ENCODE assay signal across 20 mouse cellular contexts in the genomic region with DNA sequence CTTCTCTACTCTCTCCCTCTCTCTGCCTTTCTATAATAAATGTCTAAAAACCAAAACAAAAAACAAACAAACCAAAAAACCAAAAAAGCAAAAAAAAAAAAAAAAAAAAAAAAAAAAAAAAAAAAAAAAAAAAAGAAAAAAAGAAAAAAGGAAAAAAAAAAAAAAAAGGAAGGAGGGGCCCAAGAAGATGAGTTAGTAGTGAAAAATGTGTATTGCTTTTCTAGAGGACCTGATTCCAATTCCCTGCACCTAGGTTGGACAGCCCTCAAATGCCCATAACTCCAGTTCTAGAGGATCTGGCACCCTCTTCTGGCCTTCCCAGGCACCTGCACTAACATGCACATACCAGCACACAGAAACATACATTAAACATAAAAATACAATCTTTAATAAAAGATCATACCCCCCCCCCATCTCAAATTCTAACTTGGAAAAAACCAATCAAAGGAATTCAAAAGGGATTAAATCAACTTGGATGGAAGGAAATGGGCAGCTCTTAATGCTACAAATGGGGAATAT.
"Had no signal": no experiment of that assay in that cellular context is flagged by ENCODE, and none has a peak within 500 bp of the region (broad histone marks: within the 10 kb centered on the region; RNA-seq: fewer than 3 reads in every experiment).

No protein-coding gene starts in this region.

- H3K36me3 ChIP-seq: lung, embryonic 15.5 days; midbrain, embryonic 12.5 days; midbrain, embryonic 15.5 days; neural tube, embryonic 12.5 days; stomach, embryonic 15.5 days had no signal

- H3K4me3 ChIP-seq: lung, embryonic 15.5 days; megakaryocyte, embryonic 14.5 days; midbrain, embryonic 12.5 days; midbrain, embryonic 15.5 days; neural tube, embryonic 12.5 days; stomach, embryonic 15.5 days had no signal

- H3K4me2 ChIP-seq: lung, embryonic 15.5 days; midbrain, embryonic 12.5 days; midbrain, embryonic 15.5 days; neural tube, embryonic 12.5 days; stomach, embryonic 15.5 days had no signal

- H3K27ac ChIP-seq: lung, embryonic 15.5 days; macrophage; midbrain, embryonic 12.5 days; midbrain, embryonic 15.5 days; neural tube, embryonic 12.5 days; stomach, embryonic 15.5 days; stomach, postnatal 0 days had no signal

- ATAC-seq: liver, postnatal 0 days; lung, postnatal 0 days; midbrain, embryonic 15.5 days had no signal

- H3K4me1 ChIP-seq: lung, embryonic 15.5 days; megakaryocyte, embryonic 14.5 days; midbrain, embryonic 12.5 days; midbrain, embryonic 15.5 days; neural tube, embryonic 12.5 days; stomach, embryonic 15.5 days had no signal

- H3K9ac ChIP-seq: liver, postnatal 0 days; lung, embryonic 15.5 days; midbrain, embryonic 12.5 days; midbrain, embryonic 15.5 days; neural tube, embryonic 12.5 days; stomach, embryonic 15.5 days had no signal

- H3K27me3 ChIP-seq: lung, embryonic 15.5 days; megakaryocyte, embryonic 14.5 days; midbrain, embryonic 12.5 days; midbrain, embryonic 15.5 days; neural tube, embryonic 12.5 days; stomach, embryonic 15.5 days had no signal

- DNase-seq: liver, postnatal 0 days; lung, adult 2 months; lung, postnatal 14 days; lung, postnatal 36 days; retina, postnatal 1 day; right cerebral cortex, adult 18-20 months; right cerebral cortex, postnatal 25 days; right cerebral cortex, postnatal 4 days; thymus, adult 2 months; thymus, postnatal 25 days; thymus, postnatal 4 days had no signal

- H3K9me3 ChIP-seq: lung, embryonic 15.5 days; midbrain, embryonic 12.5 days; midbrain, embryonic 15.5 days; neural tube, embryonic 12.5 days; stomach, embryonic 15.5 days had no signal
